Mouse (Mus musculus): ENCODE measurements around the gene Srebf1. TPM values are rescaled to one million over a fixed set of nuclear protein-coding genes. Genes with fewer than 3 reads are reported as not detected.

Gene Srebf1
- 54.1 and 61.2 TPM in 2 replicates for polyA plus RNA-seq (2016; fragmentation: Nextera tagmentation; extraction: Ambion mirVana)

- peak within 1 kb of the TSS; percentile 53 for H3K9ac ChIP-seq (replicated peaks)
- peaks cover 34% of the 10 kb centered on the region for H3K4me1 ChIP-seq (replicated peaks)
- peak; percentile 73 for ATAC-seq (ENCODE audit: insufficient number of reproducible peaks, insufficient read depth, low FRiP score, low TSS enrichment, low read depth)
- H3K36me3 ChIP-seq = peaks cover 12% of the 10 kb centered on the region
- peak within 1 kb of the TSS; percentile 69 for H3K4me2 ChIP-seq
- WGBS = 7% methylated on average over 46 of the region's 46 CpGs
- H3K27me3 ChIP-seq = no peaks in the 10 kb centered on the region
- no peaks in the 10 kb centered on the region for H3K9me3 ChIP-seq
- H3K27ac ChIP-seq = peak within 1 kb of the TSS; percentile 84
- H3K4me3 ChIP-seq (replicated peaks) = peak within 1 kb of the TSS; percentile 42
Observed at GRCm38 (mm10) chr11:60222469-60223236, at the start of gene Srebf1. Srebf1 (minus strand) TSS chr11:60222581.

- no peaks in the 10 kb centered on the region for H3K9me3 ChIP-seq
- peaks cover 17% of the 10 kb centered on the region; the same call in 1 of the 2 replicates for H3K36me3 ChIP-seq
- H3K4me3 ChIP-seq (replicated peaks) = no peak overlapping the region
- no peak overlapping the region for H3K9ac ChIP-seq (replicated peaks)
- H3K27ac ChIP-seq = no peak overlapping the region
- H3K4me1 ChIP-seq (replicated peaks) = peaks cover 12% of the 10 kb centered on the region
- H3K4me2 ChIP-seq = no peak overlapping the region
- WGBS = 72% methylated on average over 3 of the region's 3 CpGs
- ATAC-seq (ENCODE audit: insufficient number of reproducible peaks, insufficient read depth, low FRiP score, low TSS enrichment, low read depth) = no peak
- no peaks in the 10 kb centered on the region for H3K27me3 ChIP-seq
Observed at GRCm38 (mm10) chr11:60268563-60268962, 46.2 kb upstream of the Srebf1 start.

- 85% methylated on average over 4 of the region's 4 CpGs for WGBS
- no peak for ATAC-seq (ENCODE audit: insufficient number of reproducible peaks, insufficient read depth, low FRiP score, low TSS enrichment, low read depth)
- no peaks in the 10 kb centered on the region for H3K9me3 ChIP-seq
Observed at GRCm38 (mm10) chr11:60265271-60265985, 43.0 kb upstream of the Srebf1 start.

GRCm38 (mm10) chr11:60264651-60265050 lies 42.3 kb upstream of the Srebf1 start:
- Histone ChIP-seq H3K4me1 (replicated peaks) (peaks cover 15% of the 10 kb centered on the region), H3K4me2 (no peak overlapping the region), H3K27ac (no peak overlapping the region), H3K4me3 (replicated peaks) (no peak overlapping the region), H3K36me3 (peaks cover 3% of the 10 kb centered on the region; the same call in 1 of the 2 replicates), H3K9me3 (no peaks in the 10 kb centered on the region), H3K9ac (replicated peaks) (no peak overlapping the region), H3K27me3 (no peaks in the 10 kb centered on the region)
- 86% methylated on average over 1 of the region's 1 CpGs for WGBS
- no peak for ATAC-seq (ENCODE audit: insufficient number of reproducible peaks, insufficient read depth, low FRiP score, low TSS enrichment, low read depth)

More at GRCm38 (mm10) chr11:60265271-60265985, 43.0 kb upstream of the Srebf1 start:
- H3K4me1 ChIP-seq (replicated peaks) = peaks cover 15% of the 10 kb centered on the region
- no peak overlapping the region for H3K4me2 ChIP-seq
- no peak overlapping the region for H3K4me3 ChIP-seq (replicated peaks)
- peaks cover 9% of the 10 kb centered on the region; the same call in 1 of the 2 replicates for H3K36me3 ChIP-seq
- no peak overlapping the region for H3K9ac ChIP-seq (replicated peaks)
- H3K27me3 ChIP-seq = no peaks in the 10 kb centered on the region
- no peak overlapping the region for H3K27ac ChIP-seq

GRCm38 (mm10) chr11:60262396-60262795 lies 40.0 kb upstream of the Srebf1 start:
- Histone ChIP-seq H3K4me2 (no peak overlapping the region), H3K4me3 (replicated peaks) (no peak overlapping the region), H3K27me3 (no peaks in the 10 kb centered on the region), H3K27ac (no peak overlapping the region), H3K9ac (replicated peaks) (0 out of 2 replicates have a peak overlapping the region, but pooled peaks have one; percentile 18), H3K4me1 (replicated peaks) (peaks cover 20% of the 10 kb centered on the region), H3K9me3 (no peaks in the 10 kb centered on the region), H3K36me3 (peaks cover 16% of the 10 kb centered on the region; the same call in 1 of the 2 replicates)
- ATAC-seq (ENCODE audit: insufficient number of reproducible peaks, insufficient read depth, low FRiP score, low TSS enrichment, low read depth) = no peak
- 81% methylated on average over 4 of the region's 4 CpGs for whole genome bisulfite sequencing

GRCm38 (mm10) chr11:60260743-60261142 lies 38.4 kb upstream of the Srebf1 start:
- no peak for ATAC-seq (ENCODE audit: insufficient number of reproducible peaks, insufficient read depth, low FRiP score, low TSS enrichment, low read depth)
- no peaks in the 10 kb centered on the region for H3K9me3 ChIP-seq
- no peak overlapping the region for H3K4me2 ChIP-seq
- H3K27me3 ChIP-seq = no peaks in the 10 kb centered on the region
- WGBS = 84% methylated on average over 3 of the region's 3 CpGs
- H3K27ac ChIP-seq = no peak overlapping the region
- H3K36me3 ChIP-seq = peaks cover 17% of the 10 kb centered on the region; the same call in 1 of the 2 replicates
- H3K4me1 ChIP-seq (replicated peaks) = peaks cover 27% of the 10 kb centered on the region
- H3K9ac ChIP-seq (replicated peaks) = no peak overlapping the region
- H3K4me3 ChIP-seq (replicated peaks) = no peak overlapping the region

GRCm38 (mm10) chr11:60257696-60258095 lies 35.3 kb upstream of the Srebf1 start:
- WGBS = 49% methylated on average over 2 of the region's 2 CpGs
- Histone ChIP-seq H3K4me2 (no peak overlapping the region), H3K4me3 (replicated peaks) (no peak overlapping the region), H3K36me3 (peaks cover 32% of the 10 kb centered on the region), H3K9me3 (no peaks in the 10 kb centered on the region), H3K27ac (no peak overlapping the region), H3K9ac (replicated peaks) (no peak overlapping the region; the same call in 1 of the 2 replicates), H3K27me3 (no peaks in the 10 kb centered on the region), H3K4me1 (replicated peaks) (peaks cover 23% of the 10 kb centered on the region; the same call in 1 of the 2 replicates)
- ATAC-seq (ENCODE audit: insufficient number of reproducible peaks, insufficient read depth, low FRiP score, low TSS enrichment, low read depth) = no peak

- 88% methylated on average over 9 of the region's 9 CpGs for WGBS
- ATAC-seq (ENCODE audit: insufficient number of reproducible peaks, insufficient read depth, low FRiP score, low TSS enrichment, low read depth) = no peak
Observed at GRCm38 (mm10) chr11:60256713-60257112, 34.3 kb upstream of the Srebf1 start.

GRCm38 (mm10) chr11:60256176-60256681 lies 33.8 kb upstream of the Srebf1 start:
- no peak for ATAC-seq (ENCODE audit: insufficient number of reproducible peaks, insufficient read depth, low FRiP score, low TSS enrichment, low read depth)
- no peak overlapping the region for H3K4me3 ChIP-seq (replicated peaks)
- H3K9me3 ChIP-seq = no peaks in the 10 kb centered on the region
- H3K27me3 ChIP-seq = no peaks in the 10 kb centered on the region
- H3K4me2 ChIP-seq = no peak overlapping the region
- WGBS = 66% methylated on average over 6 of the region's 6 CpGs
- peaks cover 32% of the 10 kb centered on the region for H3K36me3 ChIP-seq
- H3K9ac ChIP-seq (replicated peaks) = no peak overlapping the region
- peaks cover 26% of the 10 kb centered on the region for H3K4me1 ChIP-seq (replicated peaks)
- H3K27ac ChIP-seq = no peak overlapping the region

More at GRCm38 (mm10) chr11:60256713-60257112, 34.3 kb upstream of the Srebf1 start:
- Histone ChIP-seq H3K4me2 (no peak overlapping the region), H3K9me3 (no peaks in the 10 kb centered on the region), H3K27me3 (no peaks in the 10 kb centered on the region), H3K36me3 (peaks cover 32% of the 10 kb centered on the region), H3K27ac (no peak overlapping the region), H3K9ac (replicated peaks) (no peak overlapping the region), H3K4me1 (replicated peaks) (peaks cover 23% of the 10 kb centered on the region; the same call in 1 of the 2 replicates), H3K4me3 (replicated peaks) (no peak overlapping the region)

GRCm38 (mm10) chr11:60255639-60256038 lies 33.3 kb upstream of the Srebf1 start:
- H3K4me3 ChIP-seq (replicated peaks) = no peak overlapping the region
- H3K27ac ChIP-seq = no peak overlapping the region
- WGBS = 47% methylated on average over 3 of the region's 3 CpGs
- H3K9me3 ChIP-seq = no peaks in the 10 kb centered on the region
- H3K4me1 ChIP-seq (replicated peaks) = peaks cover 26% of the 10 kb centered on the region
- H3K9ac ChIP-seq (replicated peaks) = no peak overlapping the region
- H3K4me2 ChIP-seq = no peak overlapping the region
- peaks cover 32% of the 10 kb centered on the region for H3K36me3 ChIP-seq
- ATAC-seq (ENCODE audit: insufficient number of reproducible peaks, insufficient read depth, low FRiP score, low TSS enrichment, low read depth) = no peak
- no peaks in the 10 kb centered on the region for H3K27me3 ChIP-seq

GRCm38 (mm10) chr11:60255181-60255580 lies 32.8 kb upstream of the Srebf1 start:
- WGBS = 81% methylated on average over 3 of the region's 3 CpGs
- H3K36me3 ChIP-seq = peaks cover 32% of the 10 kb centered on the region
- no peak overlapping the region for H3K4me3 ChIP-seq (replicated peaks)
- H3K27ac ChIP-seq = no peak overlapping the region
- ATAC-seq (ENCODE audit: insufficient number of reproducible peaks, insufficient read depth, low FRiP score, low TSS enrichment, low read depth) = no peak
- no peak overlapping the region for H3K9ac ChIP-seq (replicated peaks)
- H3K4me1 ChIP-seq (replicated peaks) = peaks cover 26% of the 10 kb centered on the region
- no peak overlapping the region for H3K4me2 ChIP-seq
- no peaks in the 10 kb centered on the region for H3K27me3 ChIP-seq
- 0 out of 2 replicates have a peak, but pooled peaks cover 2% of the 10 kb centered on the region for H3K9me3 ChIP-seq

Measured in limb, embryonic 12.5 days (tissue).